Mouse (Mus musculus) stomach, postnatal 0 days (tissue): ENCODE results near the gene Aldh3a2. TPM values are rescaled to one million over a fixed set of nuclear protein-coding genes. Genes with fewer than 3 reads are reported as not detected.
A peak's percentile ranks its signal among the peaks of the same experiment; 100 is the strongest.

Source experiments
- ATAC-seq: fragments of 200-750 bp; cut with Nextera tagmentation; 2 replicates; pipeline ENCODE4 v1.8.0; 2017; ENCODE audit not compliant: low FRiP score, low TSS enrichment
- DNase-seq: peaks from one replicate; pipeline ENCODE4 v3.0.0-alpha.2; 2016; ENCODE audit warnings: low spot score
- H3K27ac ChIP-seq: fragments of 300-500 bp; sonication (generic); replicated peaks from 2 replicates; pipeline ENCODE4 v1.5.1; 2014; ENCODE audit warnings: mild to moderate bottlenecking, control low read depth
- H3K27me3 ChIP-seq: fragments of 300-500 bp; sonication (generic); 2 replicates; pipeline ENCODE4 v1.6.1; 2014; ENCODE audit warnings: low read length; ENCODE audit not compliant: control insufficient read depth, insufficient read depth
- H3K36me3 ChIP-seq: fragments of 300-500 bp; sonication (generic); 2 replicates; pipeline ENCODE4 v1.6.1; 2014; ENCODE audit warnings: low read length, mixed read lengths; ENCODE audit not compliant: control insufficient read depth, insufficient read depth
- H3K4me1 ChIP-seq: fragments of 300-500 bp; sonication (generic); replicated peaks from 2 replicates; pipeline ENCODE4 v1.6.1; 2014; ENCODE audit warnings: antibody characterized with exemption; ENCODE audit not compliant: control insufficient read depth, insufficient read depth
- H3K4me2 ChIP-seq: fragments of 300-500 bp; sonication (generic); replicated peaks from 2 replicates; pipeline ENCODE4 v1.6.1; 2014; ENCODE audit warnings: low read depth, mild to moderate bottlenecking, control low read depth, moderate library complexity
- H3K4me3 ChIP-seq: fragments of 300-500 bp; sonication (generic); 2 replicates; pipeline ENCODE4 v1.5.1; 2014; ENCODE audit warnings: low read depth, low read length, control low read depth
- H3K9ac ChIP-seq: fragments of 300-500 bp; sonication (generic); 2 replicates; pipeline ENCODE4 v1.6.1; 2014; ENCODE audit warnings: mild to moderate bottlenecking, low read length, control low read depth, mixed read lengths
- H3K9me3 ChIP-seq: fragments of 300-500 bp; sonication (generic); 2 replicates; pipeline ENCODE4 v1.6.1; 2016; ENCODE audit warnings: low read length; ENCODE audit not compliant: control insufficient read depth
- CTCF ChIP-seq: IDR thresholded peaks from 2 replicates; pipeline ENCODE4 v1.5.1; 2016; ENCODE audit warnings: antibody characterized with exemption, low read depth, mild to moderate bottlenecking, moderate library complexity
- EP300 ChIP-seq: optimal IDR thresholded peaks from 2 replicates; pipeline ENCODE3; 2016; ENCODE audit warnings: antibody characterized with exemption
- WGBS: fragments of 180-500 bp; shearing (Covaris S2); extraction: QIAGEN DNeasy Blood & Tissue Kit; methylation state at CpG from one replicate; pipeline ENCODE4 v1.1.7; 2014; 5-methylcytosine and 5-hydroxymethylcytosine counted together
- polyA plus RNA-seq: library from polyadenylated mRNA; unstranded; fragments of >200 nt; fragmentation: Nextera tagmentation; extraction: Ambion mirVana; gene quantifications from 2 replicates; pipeline ENCODE4 v1.2.1, GENCODE M21; 2015

Gene Aldh3a2
- polyA plus RNA-seq, 1 experiment from 2014 or later = 68.0 TPM

DNA sequence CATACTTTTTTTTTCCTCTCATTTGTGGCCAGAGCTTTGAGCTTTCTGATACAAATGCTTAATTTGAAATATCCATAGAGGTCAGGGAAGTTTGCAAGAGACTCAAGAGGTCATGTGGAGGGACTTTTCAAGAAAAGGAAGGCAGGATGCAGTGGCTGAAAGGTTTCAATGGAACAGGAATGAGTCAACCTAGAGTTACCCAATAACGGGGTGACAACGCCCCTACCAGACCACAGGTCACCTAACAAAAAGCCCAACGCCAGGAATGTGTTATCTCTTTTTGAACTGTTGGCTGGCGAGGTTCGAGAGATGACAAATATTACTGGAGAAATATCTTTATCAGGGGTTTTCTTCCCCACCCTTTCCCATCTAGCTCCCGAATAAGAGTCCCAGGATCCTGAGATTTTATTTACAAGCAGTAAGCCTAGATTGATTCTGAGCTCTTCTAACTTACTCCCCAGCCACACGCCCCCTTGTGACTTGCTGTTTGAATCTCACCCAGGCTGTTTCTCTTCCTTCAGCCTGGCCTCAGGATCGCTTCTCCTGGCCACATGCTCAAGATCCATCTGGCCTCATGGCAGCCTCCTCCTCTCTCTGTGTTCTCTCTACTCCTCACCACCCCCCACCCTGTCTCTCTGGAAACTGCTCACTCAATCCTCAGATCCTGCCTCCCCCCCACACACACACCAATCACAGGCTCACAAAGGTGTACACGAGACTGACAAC, 46.9 kb downstream of the Aldh3a2 start:
- H3K27ac ChIP-seq = no peak overlapping the region
- no peaks in the 10 kb centered on the region for H3K27me3 ChIP-seq
- no peak overlapping the region for H3K4me3 ChIP-seq
- H3K9ac ChIP-seq = no peak overlapping the region
- no peaks in the 10 kb centered on the region for H3K9me3 ChIP-seq
- TF ChIP-seq CTCF = peak; percentile 58
- no peak for TF ChIP-seq EP300
- ATAC-seq (peak; percentile 58; the same call in 1 of the 2 replicates), DNase-seq (peak; percentile 56)
- H3K36me3 ChIP-seq = no peaks in the 10 kb centered on the region
- no peaks in the 10 kb centered on the region for H3K4me1 ChIP-seq
- WGBS = 36% methylated on average over 9 of the region's 9 CpGs
- no peak overlapping the region for H3K4me2 ChIP-seq

DNA sequence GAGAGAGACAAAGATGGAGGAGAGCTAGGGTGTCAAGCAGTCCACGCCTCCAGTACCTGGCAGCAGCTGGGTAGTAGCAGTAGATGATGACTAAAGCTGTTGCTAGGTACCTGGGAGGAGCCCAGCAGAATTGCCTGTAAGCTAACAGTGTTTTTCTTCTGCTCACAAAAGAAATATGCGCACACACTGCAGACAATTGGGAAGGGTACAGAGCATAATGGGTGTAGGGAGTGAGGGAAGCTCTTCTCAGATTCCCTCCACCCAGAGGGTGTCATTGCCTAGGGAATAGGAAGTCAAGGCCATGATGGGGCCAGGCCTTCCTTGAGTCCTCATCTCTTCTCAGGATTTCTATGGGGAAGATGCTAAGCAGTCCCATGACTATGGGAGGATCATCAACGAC, 51.3 kb downstream of the Aldh3a2 start:
- no peaks in the 10 kb centered on the region for H3K9me3 ChIP-seq
- no peaks in the 10 kb centered on the region for H3K36me3 ChIP-seq
- H3K9ac ChIP-seq = no peak overlapping the region
- TF ChIP-seq CTCF (no peak), EP300 (no peak)
- ATAC-seq = no peak
- H3K4me1 ChIP-seq = no peaks in the 10 kb centered on the region
- WGBS = 77% methylated on average over 3 of the region's 3 CpGs
- no peak overlapping the region for H3K4me3 ChIP-seq
- H3K27me3 ChIP-seq = no peaks in the 10 kb centered on the region
- no peak for DNase-seq
- no peak overlapping the region for H3K27ac ChIP-seq
- H3K4me2 ChIP-seq = no peak overlapping the region

DNA sequence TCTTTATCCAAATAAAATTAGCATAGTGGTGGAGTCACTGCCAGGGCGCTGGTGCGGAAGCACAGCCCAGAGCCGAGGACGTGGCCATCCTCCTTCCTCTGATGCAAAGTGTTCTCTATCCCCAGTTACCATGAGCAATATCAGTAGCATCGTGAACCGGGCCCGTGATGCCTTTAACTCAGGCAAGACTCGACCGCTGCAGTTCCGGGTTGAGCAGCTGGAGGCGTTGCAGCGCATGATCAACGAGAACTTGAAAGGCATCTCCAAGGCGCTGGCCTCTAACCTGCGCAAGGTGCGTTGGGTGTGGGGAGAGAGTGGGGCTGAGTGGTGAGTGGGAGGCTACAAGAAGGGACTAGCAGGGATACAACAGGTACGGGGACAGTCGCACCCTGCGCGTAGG, 55.2 kb downstream of the Aldh3a2 start:
- peak; percentile 61 for TF ChIP-seq CTCF
- no peak for TF ChIP-seq EP300

DNA sequence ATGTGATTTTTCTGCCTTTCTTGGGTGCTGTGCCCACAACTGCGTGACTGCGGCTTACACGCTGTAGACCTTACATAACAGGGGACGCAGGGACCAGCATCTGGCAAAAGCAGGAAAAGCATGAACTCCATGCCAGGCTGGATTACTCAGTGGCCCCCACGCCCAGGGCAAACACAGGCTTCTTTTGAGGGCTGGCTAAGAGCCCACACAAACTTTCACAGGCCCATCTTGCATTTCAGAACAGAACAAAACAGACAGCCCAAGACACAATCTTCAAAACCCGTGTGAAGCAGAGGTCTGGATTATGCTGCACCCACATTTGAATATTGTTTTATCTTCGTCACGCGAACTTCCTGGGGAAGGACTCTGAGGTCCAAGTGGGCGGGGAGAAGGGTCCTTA, 58.9 kb downstream of the Aldh3a2 start:
- 52% methylated on average over 10 of the region's 10 CpGs for WGBS
- no peak overlapping the region for H3K9ac ChIP-seq
- TF ChIP-seq EP300 (no peak), CTCF (no peak)
- no peak overlapping the region for H3K4me2 ChIP-seq
- H3K4me1 ChIP-seq = no peaks in the 10 kb centered on the region
- no peaks in the 10 kb centered on the region for H3K9me3 ChIP-seq
- no peak overlapping the region for H3K27ac ChIP-seq
- H3K4me3 ChIP-seq = no peak overlapping the region
- ATAC-seq = peak; percentile 39; the same call in 1 of the 2 replicates
- H3K36me3 ChIP-seq = no peaks in the 10 kb centered on the region
- no peaks in the 10 kb centered on the region for H3K27me3 ChIP-seq
- peak; percentile 45 for DNase-seq

More for the DNA sequence above, 55.2 kb downstream of the Aldh3a2 start:
- peak; percentile 68 for DNase-seq
- Histone ChIP-seq H3K4me1 (no peaks in the 10 kb centered on the region), H3K9ac (no peak overlapping the region), H3K4me2 (no peak overlapping the region), H3K4me3 (no peak overlapping the region), H3K27me3 (no peaks in the 10 kb centered on the region), H3K27ac (no peak overlapping the region), H3K9me3 (no peaks in the 10 kb centered on the region), H3K36me3 (no peaks in the 10 kb centered on the region)
- 42% methylated on average over 20 of the region's 20 CpGs for WGBS
- 0 out of 2 replicates have a peak, but pooled peaks have one; percentile 11 for ATAC-seq

DNA sequence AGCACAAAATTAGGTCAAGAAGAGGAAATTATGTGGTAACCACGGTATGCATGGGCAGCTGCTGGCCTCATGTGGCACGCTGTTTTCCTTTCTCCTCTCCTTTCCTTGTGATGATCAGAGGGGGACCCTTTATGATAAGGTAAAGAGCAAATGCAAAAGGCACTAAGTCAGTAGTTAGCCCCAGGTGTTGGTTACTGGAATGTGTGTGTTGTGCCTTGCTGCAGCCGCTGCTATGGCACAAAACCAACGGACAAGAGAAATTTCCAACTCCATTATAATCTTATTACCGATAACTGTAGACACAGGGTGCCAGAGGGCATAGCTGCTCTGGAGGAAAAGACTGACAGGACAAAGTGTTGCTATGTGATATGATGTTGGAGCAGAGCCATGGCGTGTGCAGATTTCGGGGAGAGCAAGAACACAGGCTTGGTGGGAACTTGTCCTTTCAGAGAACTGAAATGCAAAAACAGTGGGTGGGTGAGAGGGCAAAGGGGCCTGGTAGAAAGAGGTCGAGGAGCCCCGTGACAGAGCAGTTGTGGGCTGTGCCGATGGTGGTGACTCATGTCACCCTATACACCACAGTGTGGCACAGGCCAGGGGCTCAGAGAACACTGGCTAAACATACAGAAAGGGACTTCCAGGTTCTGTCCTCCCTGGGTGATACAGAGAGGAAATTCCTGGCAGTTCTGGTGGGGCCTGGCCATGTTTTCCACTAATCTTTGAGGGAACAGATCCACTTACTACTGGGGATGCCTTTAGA, 59.6 kb downstream of the Aldh3a2 start, which contains the start of gene Aldh3a1:
Gene Aldh3a1 (plus strand): TSS at position 51 of the 760 bp plus-strand sequence.
- no peaks in the 10 kb centered on the region for H3K27me3 ChIP-seq
- H3K4me2 ChIP-seq = no peak within 1 kb of the TSS
- H3K9me3 ChIP-seq = no peaks in the 10 kb centered on the region
- H3K4me1 ChIP-seq = no peaks in the 10 kb centered on the region
- TF ChIP-seq CTCF (no peak), EP300 (no peak)
- DNase-seq (peak; percentile 48), ATAC-seq (peak; percentile 79)
- H3K4me3 ChIP-seq = no peak within 1 kb of the TSS
- WGBS = 46% methylated on average over 10 of the region's 10 CpGs
- H3K36me3 ChIP-seq = no peaks in the 10 kb centered on the region
- no peak within 1 kb of the TSS for H3K9ac ChIP-seq
- no peak within 1 kb of the TSS for H3K27ac ChIP-seq

DNA sequence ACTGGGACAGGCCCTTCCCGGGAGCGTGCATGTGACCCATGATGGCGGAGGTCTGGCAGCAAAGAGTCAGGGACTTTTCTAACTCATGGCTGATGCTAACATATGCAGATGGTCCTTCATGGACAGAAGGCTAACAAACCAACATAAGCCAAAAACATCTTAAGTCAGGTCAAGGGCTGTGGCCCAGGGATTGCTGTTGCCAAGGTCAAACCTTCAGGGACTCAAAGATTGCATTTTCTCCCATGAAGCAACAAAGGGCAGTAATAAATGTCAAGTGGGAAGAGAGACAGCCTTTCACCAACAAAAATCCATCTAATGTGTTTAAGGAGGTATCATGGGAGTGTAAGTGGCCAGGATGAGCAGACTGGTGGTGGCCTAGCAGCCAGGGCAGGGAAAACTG, 61.1 kb downstream of the Aldh3a2 start:
- TF ChIP-seq EP300 = no peak
- no peak for TF ChIP-seq CTCF
- WGBS = 88% methylated on average over 3 of the region's 3 CpGs
- ATAC-seq = no peak

More for the DNA sequence above, 61.1 kb downstream of the Aldh3a2 start:
- H3K4me3 ChIP-seq = no peak overlapping the region
- H3K27ac ChIP-seq = no peak overlapping the region
- DNase-seq = no peak
- H3K27me3 ChIP-seq = no peaks in the 10 kb centered on the region
- H3K4me1 ChIP-seq = no peaks in the 10 kb centered on the region
- H3K9me3 ChIP-seq = no peaks in the 10 kb centered on the region
- no peak overlapping the region for H3K9ac ChIP-seq
- no peak overlapping the region for H3K4me2 ChIP-seq
- no peaks in the 10 kb centered on the region for H3K36me3 ChIP-seq
